Mouse (Mus musculus): ENCODE results near the gene Ralgps1.

GRCm38 (mm10) chr2:33169445-33169844 lies 201.8 kb downstream of the Ralgps1 start:
- TF ChIP-seq CTCF (IDR thresholded peaks at IDR 0.05; ENCODE audit: borderline replicate concordance, control insufficient read depth, extremely low read depth, insufficient read depth, low read length, poor library complexity) (no peak), POLR2A (IDR thresholded peaks at IDR 0.05; ENCODE audit: control insufficient read depth, extremely low read depth, insufficient read depth, low read length, poor library complexity) (no peak)

All from thymus, adult 2 months (tissue).